Mouse (Mus musculus) embryonic fibroblast, embryonic 13.5 days (primary cell): ENCODE measurements around the gene Ins2. TPM values are rescaled to one million over a fixed set of nuclear protein-coding genes. Genes with fewer than 3 reads are reported as not detected.

Source experiments
- H3K27ac ChIP-seq: 2 replicates; pipeline ENCODE4 v1.5.1; 2012; ENCODE audit warnings: low read length, control low read depth, inconsistent platforms; ENCODE audit not compliant: insufficient read depth
- H3K4me1 ChIP-seq: 2 replicates; pipeline ENCODE4 v1.6.1; 2011; ENCODE audit warnings: low read length; ENCODE audit not compliant: control insufficient read depth, insufficient read depth
- H3K4me3 ChIP-seq: 2 replicates; pipeline ENCODE4 v1.5.1; 2011; ENCODE audit warnings: mild to moderate bottlenecking, control low read depth, low read length; ENCODE audit not compliant: insufficient read depth
- CTCF ChIP-seq: IDR thresholded peaks from 2 replicates; pipeline ENCODE4 v1.5.1; 2011; ENCODE audit warnings: mild to moderate bottlenecking, control low read depth, low read length, moderate library complexity, borderline replicate concordance; ENCODE audit not compliant: insufficient read depth
- POLR2A ChIP-seq: IDR thresholded peaks from 2 replicates; pipeline ENCODE4 v1.6.1; 2011; ENCODE audit warnings: low read depth, mild to moderate bottlenecking, control low read depth, low read length, moderate library complexity
- polyA plus RNA-seq: library from polyadenylated mRNA; stranded (reverse); fragments of >200 nt; gene quantifications from 2 replicates; pipeline ENCODE4 v1.2.4, GENCODE M21; 2011; ENCODE audit warnings: low read depth; ENCODE audit not compliant: missing spikeins, insufficient read length

The Ins2 gene
- polyA plus RNA-seq, result not detected in 2 replicates

DNA sequence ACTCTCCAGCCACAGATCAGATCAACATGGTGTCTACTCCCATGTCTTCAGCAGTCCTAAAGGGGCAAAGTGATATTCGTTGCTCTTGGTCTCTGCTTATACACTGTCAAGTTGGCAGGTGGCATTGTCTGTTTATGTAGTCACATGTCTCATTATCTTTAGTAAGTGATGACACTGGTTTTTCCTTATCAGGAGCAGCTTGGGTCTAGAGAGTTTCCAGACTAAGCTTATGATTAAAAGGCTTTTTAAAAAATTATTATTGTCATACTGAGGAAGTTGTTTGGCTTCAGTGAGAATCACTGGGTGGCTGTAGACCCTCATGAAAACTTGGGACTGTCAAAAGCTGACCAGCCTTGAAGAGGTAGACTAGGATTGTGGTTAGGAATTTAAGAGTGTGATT is at the start of gene Ins2:
Gene Ins2 (minus strand): TSS at position 101 of the 400 bp plus-strand sequence.
- H3K4me3 ChIP-seq, result no peak within 1 kb of the TSS
- no peak within 1 kb of the TSS for H3K27ac ChIP-seq
- H3K4me1 ChIP-seq, result no peaks in the 10 kb centered on the region
- TF ChIP-seq POLR2A (no peak), CTCF (no peak)

- H3K27ac ChIP-seq, result no peak overlapping the region
- no peak overlapping the region for H3K4me3 ChIP-seq
Observed at GRCm38 (mm10) chr7:142792650-142793275, 49.6 kb upstream of the Ins2 start.

DNA sequence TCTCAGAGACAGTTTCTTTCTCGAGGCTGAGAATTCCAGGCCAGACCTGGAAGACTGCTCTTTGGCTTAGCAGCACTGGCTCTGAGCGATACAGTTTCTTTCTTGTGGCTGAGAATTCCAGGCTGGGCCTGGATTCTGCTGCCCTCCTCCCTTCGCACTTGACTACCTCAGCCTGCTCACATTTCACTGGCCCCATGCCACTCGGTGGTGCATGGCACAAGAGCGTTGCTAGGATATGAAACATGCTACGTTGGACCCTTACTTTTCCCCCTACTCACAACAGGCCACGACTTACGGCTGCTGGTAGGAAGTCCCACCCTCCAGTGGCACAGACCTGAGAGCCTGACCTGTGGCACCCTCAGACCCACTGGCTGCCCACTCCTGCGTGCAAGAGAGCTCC is 46.5 kb upstream of the Ins2 start:
- no peak overlapping the region for H3K4me3 ChIP-seq
- TF ChIP-seq CTCF (no peak), POLR2A (no peak)
- no peak overlapping the region for H3K27ac ChIP-seq

More at GRCm38 (mm10) chr7:142792650-142793275, 49.6 kb upstream of the Ins2 start:
- no peaks in the 10 kb centered on the region for H3K4me1 ChIP-seq
- no peak for TF ChIP-seq CTCF
- no peak for TF ChIP-seq POLR2A

GRCm38 (mm10) chr7:142737772-142738171 is 5.4 kb downstream of the Ins2 start:
- H3K4me1 ChIP-seq, result no peaks in the 10 kb centered on the region
- no peak overlapping the region for H3K27ac ChIP-seq
- no peak overlapping the region for H3K4me3 ChIP-seq
- TF ChIP-seq POLR2A (no peak), CTCF (no peak)

More for the DNA sequence above, 46.5 kb upstream of the Ins2 start:
- no peaks in the 10 kb centered on the region for H3K4me1 ChIP-seq

- no peak for TF ChIP-seq POLR2A
- peak; percentile 25; the same call in 1 of the 2 replicates for TF ChIP-seq CTCF
Observed at GRCm38 (mm10) chr7:142736943-142737490, 6.2 kb downstream of the Ins2 start.

GRCm38 (mm10) chr7:142725973-142726372 is 17.2 kb downstream of the Ins2 start:
- no peak for TF ChIP-seq CTCF

More at GRCm38 (mm10) chr7:142736943-142737490, 6.2 kb downstream of the Ins2 start:
- Histone ChIP-seq H3K27ac (no peak overlapping the region), H3K4me3 (no peak overlapping the region), H3K4me1 (no peaks in the 10 kb centered on the region)

GRCm38 (mm10) chr7:142720725-142721124 is 22.5 kb downstream of the Ins2 start:
- Histone ChIP-seq H3K4me1 (no peaks in the 10 kb centered on the region), H3K27ac (no peak overlapping the region), H3K4me3 (no peak overlapping the region)
- TF ChIP-seq CTCF, result peak; percentile 68; the same call in 1 of the 2 replicates
- no peak for TF ChIP-seq POLR2A

More at GRCm38 (mm10) chr7:142725973-142726372, 17.2 kb downstream of the Ins2 start:
- Histone ChIP-seq H3K4me3 (no peak overlapping the region), H3K4me1 (no peaks in the 10 kb centered on the region), H3K27ac (no peak overlapping the region)

DNA sequence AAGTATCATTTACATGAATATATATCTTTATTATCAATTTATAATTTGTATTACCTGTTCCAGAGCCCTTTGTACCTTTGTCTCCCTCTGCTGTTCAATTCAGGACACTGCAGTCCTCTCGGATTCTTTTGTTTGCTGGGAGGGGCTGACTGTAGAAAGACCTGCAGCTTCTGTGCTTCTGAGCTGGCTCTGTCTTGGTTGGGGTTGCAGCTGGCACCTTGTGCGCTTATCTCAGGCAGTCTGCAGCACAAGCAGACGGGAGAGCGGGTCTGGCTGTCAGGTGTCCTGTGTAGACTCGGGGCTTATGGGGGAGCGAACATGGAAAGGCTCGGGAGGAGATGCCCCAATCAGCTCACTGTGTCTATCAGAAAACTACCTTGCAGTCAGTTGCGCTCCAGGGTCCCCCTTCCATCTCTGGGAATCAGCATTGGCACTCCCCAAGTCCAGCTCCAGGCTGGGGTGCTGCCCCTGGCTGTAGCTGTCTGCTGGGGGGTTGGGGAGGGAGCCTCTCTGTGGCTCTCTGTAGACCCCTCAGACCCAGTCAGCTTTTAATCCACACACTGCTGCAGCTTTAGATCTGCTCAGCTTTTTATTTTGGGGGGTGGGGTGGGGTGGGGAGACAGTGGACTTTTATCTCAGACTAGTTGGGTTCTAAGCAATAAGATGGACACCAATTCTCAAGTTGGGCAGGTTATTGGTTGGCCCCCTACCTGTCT is 28.2 kb downstream of the Ins2 start:
- no peak overlapping the region for H3K27ac ChIP-seq
- H3K4me1 ChIP-seq, result no peaks in the 10 kb centered on the region
- H3K4me3 ChIP-seq, result no peak overlapping the region
- no peak for TF ChIP-seq POLR2A
- TF ChIP-seq CTCF, result no peak

GRCm38 (mm10) chr7:142706873-142707272 is 36.3 kb downstream of the Ins2 start:
- no peaks in the 10 kb centered on the region for H3K4me1 ChIP-seq
- no peak overlapping the region for H3K4me3 ChIP-seq
- TF ChIP-seq POLR2A, result no peak
- TF ChIP-seq CTCF, result no peak
- H3K27ac ChIP-seq, result no peak overlapping the region

- Histone ChIP-seq H3K27ac (no peak overlapping the region), H3K4me1 (no peaks in the 10 kb centered on the region), H3K4me3 (no peak overlapping the region)
- TF ChIP-seq CTCF, result no peak
- no peak for TF ChIP-seq POLR2A
Observed at GRCm38 (mm10) chr7:142699334-142699860, 43.8 kb downstream of the Ins2 start.
